Mouse (Mus musculus) heart, adult 11 months (tissue): Measurements from ENCODE around the gene Grk4.

Experiments used
- DNase-seq: peaks from one replicate; pipeline ENCODE4 v3.0.0; 2022

Grk4 gene

GRCm38 (mm10) chr5:34659686-34660590 lies at the start of gene Grk4, which contains the start of gene Nop14:
TSS of gene Grk4 (plus strand) at chr5:34660379.
TSS of gene Nop14 (minus strand) at chr5:34660148.
- peak; percentile 100 for DNase-seq

- no peak for DNase-seq
Observed at GRCm38 (mm10) chr5:34632996-34633395, 27.2 kb upstream of the Grk4 start.

- peak; percentile 94 for DNase-seq
Observed at GRCm38 (mm10) chr5:34633641-34634040, 26.5 kb upstream of the Grk4 start.

- peak; percentile 92 for DNase-seq
Observed at GRCm38 (mm10) chr5:34634746-34635400, 25.3 kb upstream of the Grk4 start.

- peak; percentile 94 for DNase-seq
Observed at GRCm38 (mm10) chr5:34635665-34636192, 24.4 kb upstream of the Grk4 start.

- DNase-seq: peak; percentile 99
Observed at GRCm38 (mm10) chr5:34636481-34637287, 23.5 kb upstream of the Grk4 start, which contains the start of gene Mfsd10. TSS of gene Mfsd10 (minus strand) at chr5:34637212.

- peak; percentile 90 for DNase-seq
Observed at GRCm38 (mm10) chr5:34637591-34638156, 22.5 kb upstream of the Grk4 start.

GRCm38 (mm10) chr5:34641991-34642390 lies 18.2 kb upstream of the Grk4 start:
- no peak for DNase-seq

GRCm38 (mm10) chr5:34642932-34643331 lies 17.2 kb upstream of the Grk4 start:
- DNase-seq: peak; percentile 97

- no peak for DNase-seq
Observed at GRCm38 (mm10) chr5:34647581-34647980, 12.6 kb upstream of the Grk4 start.

- DNase-seq: peak; percentile 15
Observed at GRCm38 (mm10) chr5:34652961-34653360, 7.2 kb upstream of the Grk4 start.

GRCm38 (mm10) chr5:34654881-34655280 lies 5.3 kb upstream of the Grk4 start:
- no peak for DNase-seq

- DNase-seq: peak; percentile 71
Observed at GRCm38 (mm10) chr5:34657556-34657955, 2.6 kb upstream of the Grk4 start.

GRCm38 (mm10) chr5:34660591-34661130 lies 482 bp downstream of the Grk4 start:
- DNase-seq: no peak

GRCm38 (mm10) chr5:34661909-34662308 lies 1.7 kb downstream of the Grk4 start:
- peak; percentile 64 for DNase-seq

GRCm38 (mm10) chr5:34663231-34663630 lies 3.1 kb downstream of the Grk4 start:
- DNase-seq: peak; percentile 77

GRCm38 (mm10) chr5:34669493-34669892 lies 9.3 kb downstream of the Grk4 start:
- peak; percentile 28 for DNase-seq

- DNase-seq: no peak
Observed at GRCm38 (mm10) chr5:34670280-34670679, 10.1 kb downstream of the Grk4 start.

GRCm38 (mm10) chr5:34689868-34690267 lies 29.7 kb downstream of the Grk4 start:
- DNase-seq: no peak

GRCm38 (mm10) chr5:34692782-34693181 lies 32.6 kb downstream of the Grk4 start:
- no peak for DNase-seq

GRCm38 (mm10) chr5:34695521-34695920 lies 35.3 kb downstream of the Grk4 start:
- peak; percentile 92 for DNase-seq

GRCm38 (mm10) chr5:34708436-34708835 lies 48.3 kb downstream of the Grk4 start:
- no peak for DNase-seq
